Mouse (Mus musculus) lung, adult 2 months (tissue): ENCODE measurements around the gene Pts.

Experiments
- CTCF ChIP-seq: fragments of 200-500 bp; IDR thresholded peaks from 2 replicates; pipeline ENCODE4 v1.5.1; 2011; ENCODE audit warnings: mild to moderate bottlenecking, low read length, control low read depth; ENCODE audit not compliant: insufficient read depth
- POLR2A ChIP-seq: fragments of 200-500 bp; IDR thresholded peaks from 2 replicates; pipeline ENCODE4 v1.6.1; 2011; ENCODE audit warnings: low read depth, mild to moderate bottlenecking, control low read depth, low read length, borderline replicate concordance; ENCODE audit errors: extremely low read depth

DNA sequence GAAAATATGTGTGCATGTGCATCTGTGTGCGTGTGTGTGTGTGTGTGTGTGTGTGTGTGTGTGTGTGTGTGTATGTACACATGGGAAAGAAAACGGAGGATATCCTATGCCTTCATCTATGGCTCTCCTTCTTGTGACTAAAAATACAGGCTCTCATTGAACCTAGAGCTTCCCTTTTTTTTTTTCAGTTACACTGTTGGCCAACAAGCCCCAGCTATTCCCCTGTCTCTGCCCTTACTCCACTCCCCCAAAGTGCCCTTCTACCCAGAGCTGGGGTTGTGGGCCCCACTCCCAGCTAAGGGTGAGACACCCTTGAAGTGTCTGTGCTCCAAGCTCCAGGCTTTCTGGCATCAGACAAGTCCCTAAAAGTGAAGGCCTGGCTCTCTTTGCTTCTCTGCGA, 25.6 kb downstream of the Pts start:
- TF ChIP-seq POLR2A (no peak), CTCF (no peak)
